Mouse (Mus musculus): Measurements from ENCODE around the gene Dctn2.

DNA sequence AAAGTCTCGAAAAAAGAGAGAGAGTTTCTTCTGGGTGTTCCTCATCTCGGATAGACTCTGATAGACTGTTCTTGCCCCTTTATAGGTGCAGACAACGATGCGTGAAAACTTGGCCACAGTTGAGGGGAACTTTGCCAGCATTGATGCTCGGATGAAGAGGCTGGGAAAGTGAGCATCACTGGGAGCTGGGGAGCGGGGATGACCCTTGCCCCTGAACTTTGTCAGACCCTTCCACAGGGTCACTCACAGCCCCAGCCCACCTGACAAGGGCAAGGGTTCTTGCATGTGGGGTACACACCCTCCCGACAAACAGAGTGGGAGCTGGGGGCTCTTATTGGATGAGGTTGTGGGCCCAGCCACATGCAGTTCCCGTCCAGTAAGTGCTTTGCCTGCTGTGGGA lies 15.1 kb downstream of the Dctn2 start:
- TF ChIP-seq POLR2A (IDR thresholded peaks at IDR 0.05; ENCODE audit: borderline replicate concordance, low read depth, low read length) (no peak), CTCF (IDR thresholded peaks at IDR 0.05; ENCODE audit: low read depth, low read length) (no peak)

All from bone marrow macrophage, adult 2 months (primary cell).